Mouse (Mus musculus) cerebellum, adult 9-10 months (tissue): ENCODE data around the gene Maea.

Source experiments
- DNase-seq: peaks from one replicate; pipeline ENCODE4 v3.0.0; 2022

Gene Maea

DNA sequence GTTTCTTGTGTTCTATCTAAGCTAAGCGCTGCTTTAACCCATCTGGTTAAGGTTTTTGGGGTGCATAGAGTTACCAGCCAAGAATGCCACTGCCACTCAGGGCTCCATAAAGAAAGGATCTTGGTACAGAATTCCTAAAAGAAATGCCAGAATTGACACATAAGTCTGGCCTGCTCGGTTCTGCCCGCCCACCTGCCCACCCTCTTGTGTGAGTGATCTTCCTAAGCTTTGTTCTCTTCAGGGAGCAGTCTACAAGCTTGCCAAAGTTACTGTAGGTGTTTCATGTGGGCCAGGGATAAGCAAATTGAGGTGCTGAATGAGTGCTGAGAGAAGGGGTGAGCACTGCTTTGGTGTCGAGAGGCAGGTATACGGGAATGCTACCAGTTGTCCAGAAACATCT lies 28.0 kb downstream of the Maea start:
- no peak for DNase-seq

DNA sequence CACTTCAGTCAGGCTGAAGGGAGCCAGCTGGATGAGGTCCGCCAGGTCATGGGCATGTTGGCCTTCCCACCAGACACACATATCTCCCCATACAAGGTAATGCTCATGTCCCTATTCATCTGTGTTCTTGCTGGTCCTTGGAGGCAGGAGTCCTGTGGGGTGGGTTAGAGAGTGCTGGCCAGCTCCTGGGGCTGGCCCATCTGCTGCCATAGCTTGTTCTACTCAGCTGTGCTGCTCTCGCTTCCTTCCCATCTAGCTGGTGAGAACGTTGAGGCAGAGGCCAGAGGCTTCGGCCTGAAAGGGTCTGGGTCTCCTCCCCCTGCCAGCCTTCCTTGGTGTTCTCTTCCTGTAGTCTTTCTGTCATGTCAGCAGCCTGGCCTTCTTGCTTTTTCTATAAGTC lies 33.3 kb downstream of the Maea start:
- no peak for DNase-seq

DNA sequence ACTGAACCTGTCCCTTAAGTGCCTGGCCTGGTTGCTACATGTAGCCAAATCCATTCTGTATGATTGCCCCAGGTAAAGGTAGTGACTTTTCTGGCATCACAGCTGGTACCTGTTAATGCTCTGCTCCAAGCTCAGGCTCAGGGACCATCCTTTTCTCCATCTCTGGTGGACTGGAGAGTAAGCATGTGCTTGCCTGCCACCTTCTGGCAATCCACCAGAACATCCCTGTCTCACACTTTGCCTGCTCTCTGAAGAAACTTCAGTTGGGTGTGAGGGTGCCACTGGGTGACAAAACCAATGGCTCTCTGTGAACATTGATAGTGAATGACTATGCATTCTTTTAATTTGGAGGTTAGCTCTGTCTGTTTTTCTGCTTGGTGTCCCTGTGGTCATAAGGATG lies 35.8 kb downstream of the Maea start:
- no peak for DNase-seq

DNA sequence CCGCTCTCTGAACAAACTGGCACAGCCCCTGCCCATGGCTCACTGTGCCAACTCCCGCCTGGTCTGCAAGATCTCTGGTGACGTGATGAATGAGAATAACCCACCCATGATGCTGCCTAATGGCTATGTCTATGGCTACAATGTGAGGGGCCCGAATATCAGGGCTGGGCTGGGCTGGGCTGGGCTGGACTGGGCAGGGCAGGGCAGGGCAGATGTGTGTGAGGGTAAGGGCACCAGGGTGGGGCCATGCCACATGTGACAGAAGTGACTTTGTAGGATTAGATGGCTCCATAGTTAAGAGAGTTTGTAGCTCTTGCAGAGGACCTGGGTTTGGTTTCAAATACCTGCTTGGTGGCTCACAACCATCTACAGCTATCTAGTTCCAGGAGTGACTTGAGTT lies 36.4 kb downstream of the Maea start:
- DNase-seq, result no peak

DNA sequence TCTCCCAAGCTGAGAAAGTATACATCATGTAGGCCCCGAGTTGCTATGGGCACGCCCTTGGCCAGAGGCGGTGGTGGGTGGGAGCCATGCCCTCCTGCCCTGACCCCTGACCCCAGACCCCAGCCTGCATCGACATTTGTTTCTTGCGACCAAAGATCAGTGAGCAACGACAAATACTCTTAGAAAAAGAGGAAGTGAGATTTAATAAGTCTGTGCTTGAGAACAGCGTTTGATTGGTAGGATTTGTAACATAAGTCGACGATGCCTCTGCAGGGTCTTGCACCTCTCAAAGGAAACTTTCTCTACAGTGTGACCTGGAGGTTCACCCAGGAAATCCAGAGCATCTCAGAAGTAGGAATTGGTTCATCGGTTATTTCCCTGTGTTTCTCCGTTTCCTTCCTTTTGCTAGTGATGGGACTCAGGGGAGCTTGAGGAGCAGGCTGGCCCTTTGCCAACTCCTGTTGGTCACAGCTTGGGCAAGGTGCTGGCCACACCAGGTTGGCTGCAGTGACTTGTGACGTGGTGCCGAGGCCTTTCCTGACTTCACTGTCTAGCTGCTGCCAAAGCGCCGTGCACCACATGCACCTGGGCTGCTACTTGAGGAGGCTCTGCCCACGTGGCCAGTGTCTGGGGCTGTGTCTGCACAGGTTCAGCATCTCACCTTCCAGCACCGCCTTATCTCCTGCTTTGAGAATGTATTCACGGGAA lies 37.2 kb downstream of the Maea start:
- DNase-seq, result peak; percentile 58

DNA sequence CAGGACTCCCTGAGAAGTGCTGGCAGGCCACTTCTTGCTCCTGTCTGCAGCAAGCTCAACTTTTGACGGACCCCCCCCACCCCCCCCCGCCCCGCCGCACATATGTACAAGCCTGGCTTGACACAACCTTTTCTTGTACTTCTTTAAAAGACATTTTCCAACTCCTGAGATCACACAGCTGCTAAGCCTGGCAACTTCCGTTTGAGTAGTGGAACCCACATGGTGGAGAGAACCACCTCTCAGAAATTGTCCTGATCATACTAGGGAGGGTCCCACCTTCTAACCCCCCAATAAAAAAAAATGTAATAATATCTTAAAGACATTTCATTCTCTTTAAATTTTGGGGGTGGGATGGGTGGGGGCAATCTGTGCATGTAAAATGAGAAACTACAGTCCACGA lies 41.9 kb downstream of the Maea start:
- DNase-seq, result no peak

DNA sequence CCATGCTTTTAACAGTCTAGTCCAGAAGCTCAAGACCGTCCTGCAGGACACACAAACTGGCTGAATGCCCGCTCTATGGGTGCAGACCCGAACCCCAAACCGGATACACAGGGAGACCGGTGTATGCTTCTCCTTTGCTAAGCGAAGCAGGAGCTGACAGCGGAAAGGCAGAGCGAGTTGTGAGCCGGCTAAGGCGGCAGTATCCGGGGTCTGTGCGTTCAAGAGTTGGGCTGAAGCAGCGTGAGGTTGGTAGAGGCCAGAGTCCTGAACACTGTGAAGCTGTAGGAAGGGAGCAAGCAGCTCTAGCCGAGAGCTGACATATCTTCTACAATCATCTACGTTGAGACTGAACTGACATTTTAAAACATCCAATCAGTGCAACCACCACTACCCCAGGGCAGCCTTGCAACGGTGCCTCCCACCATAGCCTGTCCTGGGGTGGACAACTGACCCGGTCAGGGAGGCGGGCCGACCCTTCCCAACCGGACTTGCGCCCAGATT lies 42.5 kb downstream of the Maea start:
- DNase-seq, result no peak

DNA sequence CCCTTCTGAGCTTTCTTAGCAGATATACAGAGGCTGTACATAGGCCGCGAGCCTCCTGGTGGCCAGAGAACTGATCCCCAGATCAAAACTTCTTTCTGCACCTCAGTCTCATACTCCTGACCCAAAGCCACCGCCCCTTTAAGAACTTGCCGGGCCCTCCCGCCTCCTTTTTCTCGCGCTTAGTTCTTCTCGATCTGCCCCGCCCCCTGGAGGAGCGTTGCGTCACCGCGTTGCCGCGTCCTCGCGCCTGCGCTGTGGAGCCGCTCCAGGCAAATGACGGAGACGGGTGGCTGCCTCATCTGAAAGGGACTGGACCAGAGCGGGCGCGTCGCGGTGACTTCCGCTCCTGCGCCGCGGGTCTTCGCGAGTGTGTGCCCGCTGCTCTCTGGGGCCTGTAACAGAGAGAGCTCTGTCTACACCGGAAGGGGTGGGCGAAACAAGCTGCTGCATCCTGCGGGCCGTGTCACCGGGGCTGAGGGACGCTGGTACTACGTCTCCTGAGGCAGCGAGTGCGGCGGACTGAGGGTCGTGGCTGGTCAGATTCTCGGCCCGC lies 43.1 kb downstream of the Maea start, which contains the start of gene Uvssa:
Gene Uvssa (plus strand): TSS at position 248 of the 553 bp plus-strand sequence.
- DNase-seq, result peak; percentile 99

DNA sequence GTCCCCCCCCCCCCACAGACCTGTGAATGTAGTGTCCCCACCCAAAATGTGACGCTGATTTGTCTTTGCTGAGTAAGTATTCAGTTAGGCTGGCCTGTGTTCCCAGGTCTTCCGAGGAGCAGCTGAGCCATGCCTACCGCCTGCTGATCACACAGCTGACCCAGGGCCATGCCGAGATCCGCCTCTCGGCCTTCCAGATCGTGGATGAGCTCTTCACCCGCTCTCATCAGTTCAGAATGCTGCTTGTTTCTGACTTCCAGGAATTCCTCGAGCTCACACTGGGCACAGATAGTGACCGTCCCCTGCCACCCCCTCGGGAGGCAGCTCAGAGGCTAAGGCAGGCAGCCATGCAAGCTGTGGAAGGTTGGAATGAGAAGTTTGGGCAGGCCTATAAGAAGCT lies 52.2 kb downstream of the Maea start:
- DNase-seq, result no peak

DNA sequence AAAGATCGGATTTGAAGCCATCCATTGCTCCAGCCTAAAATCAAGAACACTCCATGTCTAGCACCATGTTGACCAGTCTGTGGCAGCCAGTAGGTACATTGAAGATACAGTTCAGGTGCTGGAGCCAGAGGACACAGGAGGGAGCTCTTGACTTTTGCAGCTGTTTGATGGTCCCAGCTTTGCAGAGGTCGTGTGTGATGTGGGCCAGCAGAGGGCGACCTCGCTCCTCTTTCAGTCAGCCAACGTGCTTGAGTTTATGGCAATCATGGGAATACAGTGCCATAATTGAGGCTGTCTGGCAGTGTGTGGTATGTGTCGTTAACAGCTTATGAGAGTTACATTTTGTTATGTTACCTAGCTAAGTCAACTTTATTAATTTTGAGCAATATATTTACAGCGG lies 58.5 kb downstream of the Maea start:
- peak; percentile 74 for DNase-seq

DNA sequence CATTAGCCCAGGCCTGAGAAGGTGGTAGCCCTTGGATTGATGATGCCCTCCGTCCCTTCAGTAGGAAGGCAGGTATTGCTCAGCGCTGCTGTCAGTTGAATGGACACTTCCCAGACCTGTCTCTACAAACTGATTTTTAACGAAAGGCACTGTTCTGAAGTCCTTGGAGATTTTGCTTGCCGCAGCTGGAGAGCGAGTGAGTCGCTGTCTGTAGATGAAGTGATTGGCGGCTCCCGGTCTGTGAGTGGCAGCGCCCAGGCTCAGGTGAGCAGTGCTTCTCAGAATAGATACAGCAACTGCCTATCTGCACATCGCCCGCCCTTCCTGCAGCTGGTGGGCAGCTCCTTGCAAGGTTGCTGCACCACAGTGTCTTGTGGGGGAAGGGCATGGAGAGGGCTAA lies 60.4 kb downstream of the Maea start:
- DNase-seq, result no peak

DNA sequence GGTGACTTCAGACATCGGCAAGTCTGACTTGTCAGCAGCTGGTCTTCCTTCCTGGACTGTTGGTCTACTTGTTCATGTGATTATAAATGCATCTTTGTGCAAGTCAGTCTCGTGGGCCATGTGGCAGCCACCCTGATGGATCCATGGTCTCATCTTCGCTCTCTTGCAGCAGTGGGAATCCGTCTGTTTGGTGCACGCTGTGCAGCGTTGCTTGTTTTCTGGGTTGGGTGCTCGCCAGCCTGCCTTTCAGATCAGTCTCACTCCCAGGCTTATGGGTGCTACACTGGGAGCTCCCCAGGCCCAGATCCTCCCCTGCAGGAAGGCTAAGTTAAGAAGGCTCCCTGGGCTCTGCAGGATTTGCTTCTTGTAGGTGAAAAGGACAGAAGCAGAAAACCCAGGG lies 61.5 kb downstream of the Maea start:
- no peak for DNase-seq

DNA sequence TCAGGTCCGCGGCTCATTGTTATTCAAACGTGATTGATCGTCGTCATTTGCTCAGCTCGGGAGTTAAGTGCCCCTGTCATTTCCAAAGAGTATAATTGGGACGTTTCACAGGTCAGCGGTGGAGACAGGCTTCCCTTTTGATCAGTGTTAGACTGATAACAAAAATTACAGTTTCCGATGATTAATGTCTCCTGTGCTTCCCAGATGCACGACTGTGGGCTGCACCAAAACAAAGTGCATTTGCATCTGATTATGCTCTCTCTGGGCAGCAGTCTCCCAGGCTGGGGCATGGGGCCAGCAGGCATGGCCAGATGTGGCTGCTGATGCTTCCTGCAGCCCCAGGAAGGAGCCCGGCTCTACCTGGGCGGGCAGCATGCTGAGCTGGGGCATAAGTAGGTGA lies 65.5 kb downstream of the Maea start:
- no peak for DNase-seq

DNA sequence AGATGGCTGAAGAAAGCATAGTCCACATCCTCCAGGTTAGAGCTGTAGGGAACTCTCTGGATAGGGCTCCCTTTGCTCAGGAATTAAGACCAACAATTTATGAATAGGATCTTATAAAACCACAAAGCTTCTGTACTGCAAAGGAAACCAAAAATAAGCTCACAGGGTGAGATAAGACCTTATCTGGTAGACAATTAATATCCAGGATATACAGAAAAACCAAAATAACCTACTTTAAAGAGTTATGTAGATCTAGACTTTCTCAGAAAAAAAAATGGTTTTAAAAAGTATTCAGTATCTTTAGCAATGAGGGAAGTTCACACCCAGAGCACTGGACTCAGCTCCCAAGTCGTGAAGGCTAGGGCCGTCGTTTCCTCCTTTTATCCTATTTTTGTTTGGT lies 85.0 kb downstream of the Maea start:
- no peak for DNase-seq
